Mouse (Mus musculus): ENCODE measurements around the gene Steap4. TPM values are rescaled to one million over a fixed set of nuclear protein-coding genes. Genes with fewer than 3 reads are reported as not detected.

Steap4 gene
- not detected for polyA plus RNA-seq (2017; shearing (Covaris generic))

GRCm38 (mm10) chr5:7960176-7960575 is at the start of gene Steap4:
TSS of gene Steap4 (plus strand) at chr5:7960457.

Other genes with a start within 250 kb of the Steap4 start
- gene Sri, start 85.6 kb downstream of the Steap4 start, polyA plus RNA-seq (2017; shearing (Covaris generic)) = 501 TPM